Mouse (Mus musculus): ENCODE measurements at regions not wholly inside any gene's neighbourhood (a gene's known extent, or its start where the extent isn't known, plus 50 kb on each side); places are given as distances from the start of the nearest gene placed in this dataset.

GRCm38 (mm10) chr10:44676506-44676905 lies 148.2 kb upstream of the Prdm1 start:
- Histone ChIP-seq H3K4me2 (ENCODE audit: low read length) (no peak overlapping the region), H3K4me1 (ENCODE audit: control insufficient read depth, insufficient read depth, low read depth, low read length) (no peaks in the 10 kb centered on the region), H3K36me3 (ENCODE audit: control insufficient read depth, insufficient read depth, low read length) (no peaks in the 10 kb centered on the region), H3K27me3 (replicated peaks; ENCODE audit: control insufficient read depth, insufficient read depth, low read length) (no peaks in the 10 kb centered on the region), H3K9me3 (ENCODE audit: control insufficient read depth, low read length) (no peaks in the 10 kb centered on the region), H3K4me3 (ENCODE audit: low read length) (no peak overlapping the region), H3K27ac (ENCODE audit: low read depth, low read length) (no peak overlapping the region), H3K9ac (ENCODE audit: low read depth, low read length) (no peak overlapping the region)
- no peak for ATAC-seq
- WGBS, result 92% methylated on average over 3 of the region's 3 CpGs

- 79% methylated on average over 4 of the region's 4 CpGs for WGBS
- no peak for ATAC-seq
- no peak overlapping the region for H3K4me2 ChIP-seq (ENCODE audit: low read length)
- no peaks in the 10 kb centered on the region for H3K27me3 ChIP-seq (replicated peaks; ENCODE audit: control insufficient read depth, insufficient read depth, low read length)
- no peaks in the 10 kb centered on the region for H3K4me1 ChIP-seq (ENCODE audit: control insufficient read depth, insufficient read depth, low read depth, low read length)
- H3K36me3 ChIP-seq (ENCODE audit: control insufficient read depth, insufficient read depth, low read length), result no peaks in the 10 kb centered on the region
- no peak overlapping the region for H3K27ac ChIP-seq (ENCODE audit: low read depth, low read length)
- no peak overlapping the region for H3K4me3 ChIP-seq (ENCODE audit: low read length)
- no peaks in the 10 kb centered on the region for H3K9me3 ChIP-seq (ENCODE audit: control insufficient read depth, low read length)
- H3K9ac ChIP-seq (ENCODE audit: low read depth, low read length), result no peak overlapping the region
Observed at GRCm38 (mm10) chr10:44665509-44666144, 137.3 kb upstream of the Prdm1 start.

- Histone ChIP-seq H3K36me3 (ENCODE audit: control insufficient read depth, insufficient read depth, low read length) (no peaks in the 10 kb centered on the region), H3K4me2 (ENCODE audit: low read length) (no peak overlapping the region), H3K27ac (ENCODE audit: low read depth, low read length) (no peak overlapping the region), H3K4me1 (ENCODE audit: control insufficient read depth, insufficient read depth, low read depth, low read length) (no peaks in the 10 kb centered on the region), H3K4me3 (ENCODE audit: low read length) (no peak overlapping the region), H3K9ac (ENCODE audit: low read depth, low read length) (no peak overlapping the region), H3K9me3 (ENCODE audit: control insufficient read depth, low read length) (no peaks in the 10 kb centered on the region), H3K27me3 (replicated peaks; ENCODE audit: control insufficient read depth, insufficient read depth, low read length) (no peaks in the 10 kb centered on the region)
- ATAC-seq, result no peak
- WGBS, result 89% methylated on average over 3 of the region's 3 CpGs
Observed at GRCm38 (mm10) chr10:44659499-44659898, 131.2 kb upstream of the Prdm1 start.

GRCm38 (mm10) chr10:44653761-44654160 lies 125.5 kb upstream of the Prdm1 start:
- no peaks in the 10 kb centered on the region for H3K9me3 ChIP-seq (ENCODE audit: control insufficient read depth, low read length)
- H3K27ac ChIP-seq (ENCODE audit: low read depth, low read length), result no peak overlapping the region
- 62% methylated on average over 5 of the region's 5 CpGs for WGBS
- no peak overlapping the region for H3K9ac ChIP-seq (ENCODE audit: low read depth, low read length)
- H3K4me3 ChIP-seq (ENCODE audit: low read length), result no peak overlapping the region
- no peak overlapping the region for H3K4me2 ChIP-seq (ENCODE audit: low read length)
- H3K36me3 ChIP-seq (ENCODE audit: control insufficient read depth, insufficient read depth, low read length), result no peaks in the 10 kb centered on the region
- no peak for ATAC-seq
- no peaks in the 10 kb centered on the region for H3K27me3 ChIP-seq (replicated peaks; ENCODE audit: control insufficient read depth, insufficient read depth, low read length)
- H3K4me1 ChIP-seq (ENCODE audit: control insufficient read depth, insufficient read depth, low read depth, low read length), result no peaks in the 10 kb centered on the region

GRCm38 (mm10) chr10:44647021-44647420 lies 118.7 kb upstream of the Prdm1 start:
- Histone ChIP-seq H3K9me3 (ENCODE audit: control insufficient read depth, low read length) (no peaks in the 10 kb centered on the region), H3K36me3 (ENCODE audit: control insufficient read depth, insufficient read depth, low read length) (no peaks in the 10 kb centered on the region), H3K9ac (ENCODE audit: low read depth, low read length) (no peak overlapping the region), H3K4me1 (ENCODE audit: control insufficient read depth, insufficient read depth, low read depth, low read length) (no peaks in the 10 kb centered on the region), H3K4me2 (ENCODE audit: low read length) (no peak overlapping the region), H3K4me3 (ENCODE audit: low read length) (no peak overlapping the region), H3K27me3 (replicated peaks; ENCODE audit: control insufficient read depth, insufficient read depth, low read length) (no peaks in the 10 kb centered on the region), H3K27ac (ENCODE audit: low read depth, low read length) (no peak overlapping the region)
- 70% methylated on average over 5 of the region's 5 CpGs for WGBS
- no peak for ATAC-seq

GRCm38 (mm10) chr10:44646615-44647014 lies 118.3 kb upstream of the Prdm1 start:
- no peaks in the 10 kb centered on the region for H3K27me3 ChIP-seq (replicated peaks; ENCODE audit: control insufficient read depth, insufficient read depth, low read length)
- 89% methylated on average over 5 of the region's 5 CpGs for WGBS
- ATAC-seq, result no peak
- no peak overlapping the region for H3K9ac ChIP-seq (ENCODE audit: low read depth, low read length)
- H3K36me3 ChIP-seq (ENCODE audit: control insufficient read depth, insufficient read depth, low read length), result no peaks in the 10 kb centered on the region
- H3K4me2 ChIP-seq (ENCODE audit: low read length), result no peak overlapping the region
- H3K27ac ChIP-seq (ENCODE audit: low read depth, low read length), result no peak overlapping the region
- no peak overlapping the region for H3K4me3 ChIP-seq (ENCODE audit: low read length)
- no peaks in the 10 kb centered on the region for H3K9me3 ChIP-seq (ENCODE audit: control insufficient read depth, low read length)
- H3K4me1 ChIP-seq (ENCODE audit: control insufficient read depth, insufficient read depth, low read depth, low read length), result no peaks in the 10 kb centered on the region

- Histone ChIP-seq H3K4me2 (ENCODE audit: low read length) (no peak overlapping the region), H3K9ac (ENCODE audit: low read depth, low read length) (no peak overlapping the region), H3K27me3 (replicated peaks; ENCODE audit: control insufficient read depth, insufficient read depth, low read length) (no peaks in the 10 kb centered on the region), H3K4me3 (ENCODE audit: low read length) (no peak overlapping the region), H3K4me1 (ENCODE audit: control insufficient read depth, insufficient read depth, low read depth, low read length) (no peaks in the 10 kb centered on the region), H3K27ac (ENCODE audit: low read depth, low read length) (no peak overlapping the region), H3K36me3 (ENCODE audit: control insufficient read depth, insufficient read depth, low read length) (no peaks in the 10 kb centered on the region), H3K9me3 (ENCODE audit: control insufficient read depth, low read length) (no peaks in the 10 kb centered on the region)
- ATAC-seq, result no peak
- WGBS, result 95% methylated on average over 2 of the region's 2 CpGs
Observed at GRCm38 (mm10) chr10:44641616-44642015, 113.3 kb upstream of the Prdm1 start.

GRCm38 (mm10) chr10:44640620-44641019 lies 112.3 kb upstream of the Prdm1 start:
- Histone ChIP-seq H3K4me1 (ENCODE audit: control insufficient read depth, insufficient read depth, low read depth, low read length) (no peaks in the 10 kb centered on the region), H3K27ac (ENCODE audit: low read depth, low read length) (no peak overlapping the region), H3K36me3 (ENCODE audit: control insufficient read depth, insufficient read depth, low read length) (no peaks in the 10 kb centered on the region), H3K9me3 (ENCODE audit: control insufficient read depth, low read length) (no peaks in the 10 kb centered on the region), H3K4me3 (ENCODE audit: low read length) (no peak overlapping the region), H3K27me3 (replicated peaks; ENCODE audit: control insufficient read depth, insufficient read depth, low read length) (no peaks in the 10 kb centered on the region), H3K9ac (ENCODE audit: low read depth, low read length) (no peak overlapping the region), H3K4me2 (ENCODE audit: low read length) (no peak overlapping the region)
- 95% methylated on average over 8 of the region's 8 CpGs for WGBS
- ATAC-seq, result no peak

GRCm38 (mm10) chr10:44638678-44639077 lies 110.4 kb upstream of the Prdm1 start:
- H3K4me2 ChIP-seq (ENCODE audit: low read length), result no peak overlapping the region
- no peak overlapping the region for H3K4me3 ChIP-seq (ENCODE audit: low read length)
- WGBS, result 86% methylated on average over 2 of the region's 2 CpGs
- H3K9ac ChIP-seq (ENCODE audit: low read depth, low read length), result no peak overlapping the region
- no peaks in the 10 kb centered on the region for H3K36me3 ChIP-seq (ENCODE audit: control insufficient read depth, insufficient read depth, low read length)
- no peak for ATAC-seq
- H3K4me1 ChIP-seq (ENCODE audit: control insufficient read depth, insufficient read depth, low read depth, low read length), result no peaks in the 10 kb centered on the region
- no peaks in the 10 kb centered on the region for H3K27me3 ChIP-seq (replicated peaks; ENCODE audit: control insufficient read depth, insufficient read depth, low read length)
- no peak overlapping the region for H3K27ac ChIP-seq (ENCODE audit: low read depth, low read length)
- no peaks in the 10 kb centered on the region for H3K9me3 ChIP-seq (ENCODE audit: control insufficient read depth, low read length)

- Histone ChIP-seq H3K27me3 (replicated peaks; ENCODE audit: control insufficient read depth, insufficient read depth, low read length) (no peaks in the 10 kb centered on the region), H3K4me3 (ENCODE audit: low read length) (no peak overlapping the region), H3K9me3 (ENCODE audit: control insufficient read depth, low read length) (no peaks in the 10 kb centered on the region), H3K36me3 (ENCODE audit: control insufficient read depth, insufficient read depth, low read length) (no peaks in the 10 kb centered on the region), H3K4me1 (ENCODE audit: control insufficient read depth, insufficient read depth, low read depth, low read length) (no peaks in the 10 kb centered on the region), H3K9ac (ENCODE audit: low read depth, low read length) (no peak overlapping the region), H3K27ac (ENCODE audit: low read depth, low read length) (no peak overlapping the region), H3K4me2 (ENCODE audit: low read length) (no peak overlapping the region)
- WGBS, result 78% methylated on average over 3 of the region's 3 CpGs
- no peak for ATAC-seq
Observed at GRCm38 (mm10) chr10:44636786-44637185, 108.5 kb upstream of the Prdm1 start.
